Mouse (Mus musculus): Measurements from ENCODE around the gene Krtap2-4. TPM values are rescaled to one million over a fixed set of nuclear protein-coding genes. Genes with fewer than 3 reads are reported as not detected.
"Not testable (repeated sequence)": the region's sequence is repeated elsewhere in the genome, so short reads cannot be mapped to it uniquely, and the experiment has no call there.

The Krtap2-4 gene
- polyA plus RNA-seq (2016; fragmentation: Nextera tagmentation; extraction: Ambion mirVana), result not detected in 2 replicates

DNA sequence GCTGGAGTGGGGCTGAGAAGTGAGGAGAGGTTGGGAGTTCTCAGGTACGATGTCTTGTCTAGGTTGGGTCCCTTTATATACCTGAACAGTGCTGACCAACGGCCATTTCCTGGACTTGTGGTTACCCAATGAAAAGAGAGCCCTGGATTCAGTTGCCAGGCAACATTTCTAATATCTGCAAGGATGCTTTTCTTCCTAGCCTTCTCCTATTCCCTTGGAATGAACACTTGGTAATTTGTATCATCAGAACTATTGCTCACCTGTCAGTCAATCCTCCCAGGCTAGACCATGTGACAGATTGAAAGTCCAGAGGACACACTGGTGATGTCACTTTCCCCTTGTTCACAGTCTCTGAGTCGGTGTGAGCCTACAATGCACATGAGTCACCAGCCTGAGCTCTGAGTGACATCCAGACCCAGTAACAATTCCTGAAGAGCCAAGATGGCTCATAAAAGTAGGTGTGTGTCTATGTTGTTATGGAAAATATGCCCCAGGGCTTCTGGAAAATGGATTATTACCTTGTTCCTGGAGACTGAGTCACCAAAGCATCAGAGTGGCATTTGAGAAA, at the start of gene Krtap2-4:
Gene Krtap2-4 (minus strand): TSS at position 51 of the 568 bp plus-strand sequence.
- WGBS, result 82% methylated on average over 3 of the region's 3 CpGs
- no peak for ATAC-seq (ENCODE audit: insufficient number of reproducible peaks, insufficient read depth, low FRiP score, low TSS enrichment)

DNA sequence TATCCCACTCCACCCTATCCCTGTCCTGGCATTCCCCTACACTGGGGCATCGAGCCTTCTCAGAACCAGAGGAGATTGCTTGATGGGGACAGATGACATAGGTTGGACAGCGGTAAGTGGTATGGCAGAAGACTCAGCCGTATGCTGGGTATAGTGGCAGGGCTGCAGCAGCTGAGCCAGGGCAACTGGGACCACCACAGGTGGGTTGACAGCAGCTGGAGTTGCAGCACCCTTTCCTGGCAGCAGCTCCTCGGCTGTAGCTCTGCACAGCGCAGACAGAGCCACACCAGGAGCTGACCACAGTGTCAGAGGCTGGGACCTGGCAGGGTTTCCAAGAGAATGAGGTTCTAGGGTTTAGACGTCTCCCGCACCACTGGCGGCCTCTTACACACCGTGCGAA, 48.2 kb upstream of the Krtap2-4 start:
- Histone ChIP-seq H3K4me3 (no peak overlapping the region), H3K27me3 (no peaks in the 10 kb centered on the region), H3K4me2 (replicated peaks) (no peak overlapping the region), H3K4me1 (no peaks in the 10 kb centered on the region), H3K36me3 (no peaks in the 10 kb centered on the region), H3K9ac (no peak overlapping the region), H3K27ac (no peak overlapping the region), H3K9me3 (0 out of 2 replicates have a peak, but pooled peaks cover 2% of the 10 kb centered on the region)
- WGBS, result 85% methylated on average over 10 of the region's 10 CpGs
- ATAC-seq (ENCODE audit: insufficient number of reproducible peaks, insufficient read depth, low FRiP score, low TSS enrichment), result no peak

More for the DNA sequence above, at the start of gene Krtap2-4:
- H3K4me3 ChIP-seq, result no peak within 1 kb of the TSS
- no peak within 1 kb of the TSS for H3K4me2 ChIP-seq (replicated peaks)
- no peaks in the 10 kb centered on the region for H3K36me3 ChIP-seq
- no peaks in the 10 kb centered on the region for H3K9me3 ChIP-seq
- H3K27ac ChIP-seq, result no peak within 1 kb of the TSS
- H3K4me1 ChIP-seq, result no peaks in the 10 kb centered on the region
- H3K9ac ChIP-seq, result no peak within 1 kb of the TSS
- H3K27me3 ChIP-seq, result no peaks in the 10 kb centered on the region

DNA sequence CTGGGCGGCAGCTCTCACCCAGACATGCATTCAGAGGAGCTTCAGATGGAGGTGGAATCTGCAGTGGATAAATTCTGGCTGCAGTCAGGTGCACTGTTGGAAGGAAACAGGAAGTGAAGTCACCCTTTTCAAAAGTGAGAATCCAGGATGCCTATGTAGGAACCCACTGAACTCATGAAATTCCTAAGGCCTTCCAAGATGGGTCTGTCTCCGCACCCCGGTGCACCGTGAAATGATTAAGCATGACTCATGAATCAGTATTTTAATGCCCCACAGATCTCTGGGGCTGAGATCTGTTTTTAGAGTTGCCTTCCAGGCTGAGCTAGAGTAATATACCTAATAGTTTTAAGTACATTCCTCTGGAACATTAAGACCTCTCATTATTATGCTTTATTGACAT, 44.6 kb upstream of the Krtap2-4 start:
- H3K4me1 ChIP-seq, result no peaks in the 10 kb centered on the region
- H3K9me3 ChIP-seq, result 0 out of 2 replicates have a peak, but pooled peaks cover 2% of the 10 kb centered on the region
- WGBS, result 77% methylated on average over 4 of the region's 4 CpGs
- no peaks in the 10 kb centered on the region for H3K27me3 ChIP-seq
- H3K4me3 ChIP-seq, result no peak overlapping the region
- H3K9ac ChIP-seq, result no peak overlapping the region
- H3K27ac ChIP-seq, result no peak overlapping the region
- no peak overlapping the region for H3K4me2 ChIP-seq (replicated peaks)
- no peak for ATAC-seq (ENCODE audit: insufficient number of reproducible peaks, insufficient read depth, low FRiP score, low TSS enrichment)
- no peaks in the 10 kb centered on the region for H3K36me3 ChIP-seq

DNA sequence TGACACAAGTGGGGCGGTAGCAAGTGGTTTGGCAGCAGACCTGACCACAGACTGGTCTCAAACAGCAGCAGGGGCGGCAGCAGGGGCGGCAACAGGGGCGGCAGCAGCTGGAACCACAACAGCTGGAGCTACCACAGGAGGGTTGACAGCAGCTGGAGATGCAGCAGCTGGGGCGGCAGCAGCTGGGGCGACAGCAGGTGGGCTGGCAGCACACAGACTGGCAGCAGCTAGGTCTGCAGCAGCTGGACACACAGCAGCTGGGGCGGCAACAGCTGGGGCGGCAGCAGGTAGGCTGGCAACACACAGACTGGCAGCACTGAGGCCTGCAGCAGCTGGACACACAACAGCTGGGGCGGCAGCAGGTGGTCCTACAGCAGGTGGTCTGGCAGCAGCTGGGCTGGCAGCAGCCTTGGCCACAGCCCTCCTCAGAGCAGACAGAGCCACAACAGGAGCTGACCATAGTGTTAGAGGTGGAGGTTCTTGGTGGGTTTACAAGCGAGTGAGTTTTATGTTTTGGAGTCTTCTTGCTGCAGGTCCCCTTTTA, 43.9 kb upstream of the Krtap2-4 start, which contains the start of gene Gm11563:
Gene Gm11563 (minus strand): TSS at position 494 of the 544 bp plus-strand sequence.
- H3K36me3 ChIP-seq; ATAC-seq (ENCODE audit: insufficient number of reproducible peaks, insufficient read depth, low FRiP score, low TSS enrichment); H3K4me1 ChIP-seq; H3K9ac ChIP-seq; H3K9me3 ChIP-seq; H3K4me2 ChIP-seq (replicated peaks); H3K27ac ChIP-seq; H3K4me3 ChIP-seq; H3K27me3 ChIP-seq: not testable (repeated sequence)
- WGBS, result 52% methylated on average over 10 of the region's 10 CpGs

DNA sequence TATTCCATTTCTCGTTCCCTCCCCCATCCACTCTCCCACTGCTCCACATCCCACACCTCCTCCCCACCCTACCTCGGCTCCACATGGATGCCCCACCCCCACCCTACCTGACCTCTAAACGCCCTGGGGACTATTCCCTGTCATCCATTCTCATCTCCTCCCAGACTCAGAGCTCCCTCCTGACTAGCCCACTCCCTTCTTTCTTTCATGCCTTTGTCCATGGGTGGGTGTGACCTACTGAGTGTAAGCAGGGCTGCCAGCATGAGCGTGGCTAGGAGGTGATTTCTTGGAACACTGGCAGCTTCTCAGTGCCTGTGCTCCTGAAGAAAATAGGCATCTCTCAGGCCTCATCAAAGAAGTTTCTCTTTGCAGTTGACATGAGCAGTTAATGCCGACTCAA, 42.4 kb upstream of the Krtap2-4 start:
- WGBS, result 50% methylated on average over 5 of the region's 5 CpGs
- Histone ChIP-seq H3K9ac (no peak overlapping the region), H3K4me3 (no peak overlapping the region), H3K4me1 (no peaks in the 10 kb centered on the region), H3K9me3 (0 out of 2 replicates have a peak, but pooled peaks cover 2% of the 10 kb centered on the region), H3K36me3 (no peaks in the 10 kb centered on the region), H3K27ac (no peak overlapping the region), H3K27me3 (no peaks in the 10 kb centered on the region), H3K4me2 (replicated peaks) (no peak overlapping the region)
- no peak for ATAC-seq (ENCODE audit: insufficient number of reproducible peaks, insufficient read depth, low FRiP score, low TSS enrichment)

DNA sequence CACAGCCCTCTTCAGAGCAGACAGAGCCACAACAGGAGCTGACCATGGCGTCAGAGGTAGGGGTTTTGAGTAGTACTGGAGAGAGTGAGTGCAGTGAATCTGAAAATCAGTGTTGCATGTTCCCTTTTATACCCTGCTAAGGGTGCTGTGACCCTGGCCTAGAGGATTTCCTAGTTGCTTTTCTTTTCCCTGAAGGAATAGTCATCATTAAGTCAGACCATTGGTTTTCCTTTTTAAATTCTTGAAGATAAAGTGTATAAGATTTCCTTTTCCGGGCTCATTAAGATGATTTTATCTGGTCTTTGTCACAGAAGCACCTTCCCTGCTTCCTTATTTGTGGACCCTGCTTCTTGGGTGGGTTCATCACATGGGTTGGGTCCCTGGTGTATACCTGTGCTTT, 35.5 kb upstream of the Krtap2-4 start, which contains the start of gene Gm11555:
Gene Gm11555 (minus strand): TSS at position 101 of the 400 bp plus-strand sequence.
- Histone ChIP-seq H3K4me1 (no peaks in the 10 kb centered on the region), H3K4me3 (no peak within 1 kb of the TSS), H3K27ac (no peak within 1 kb of the TSS), H3K27me3 (no peaks in the 10 kb centered on the region), H3K36me3 (no peaks in the 10 kb centered on the region), H3K9me3 (no peaks in the 10 kb centered on the region), H3K9ac (no peak within 1 kb of the TSS), H3K4me2 (replicated peaks) (no peak within 1 kb of the TSS)
- ATAC-seq (ENCODE audit: insufficient number of reproducible peaks, insufficient read depth, low FRiP score, low TSS enrichment), result no peak
- WGBS, result 87% methylated on average over 2 of the region's 2 CpGs

DNA sequence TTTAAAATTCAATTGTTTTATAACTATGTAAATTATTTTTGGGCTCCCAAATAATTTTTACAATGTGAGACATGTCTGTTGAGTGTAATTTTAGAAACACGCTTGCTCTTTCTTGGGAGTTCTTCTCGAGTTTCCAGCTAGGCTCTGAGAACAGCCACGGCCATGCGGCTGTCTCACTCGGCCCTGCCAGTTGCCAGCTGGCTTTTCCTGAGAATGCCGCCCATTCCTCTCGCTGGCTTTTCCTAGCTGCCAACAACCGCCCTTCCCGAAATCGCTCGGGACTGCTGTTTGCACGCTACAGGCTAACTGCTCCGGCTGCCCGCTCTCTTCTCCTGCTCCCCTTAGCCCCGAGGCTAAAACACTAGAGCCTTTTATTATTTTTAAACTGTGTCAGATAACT, 31.8 kb upstream of the Krtap2-4 start:
- Histone ChIP-seq H3K4me1 (no peaks in the 10 kb centered on the region), H3K9me3 (no peaks in the 10 kb centered on the region), H3K27ac (no peak overlapping the region), H3K36me3 (no peaks in the 10 kb centered on the region), H3K4me2 (replicated peaks) (no peak overlapping the region), H3K9ac (no peak overlapping the region), H3K4me3 (no peak overlapping the region), H3K27me3 (no peaks in the 10 kb centered on the region)
- ATAC-seq (ENCODE audit: insufficient number of reproducible peaks, insufficient read depth, low FRiP score, low TSS enrichment), result no peak
- WGBS, result 79% methylated on average over 15 of the region's 15 CpGs

DNA sequence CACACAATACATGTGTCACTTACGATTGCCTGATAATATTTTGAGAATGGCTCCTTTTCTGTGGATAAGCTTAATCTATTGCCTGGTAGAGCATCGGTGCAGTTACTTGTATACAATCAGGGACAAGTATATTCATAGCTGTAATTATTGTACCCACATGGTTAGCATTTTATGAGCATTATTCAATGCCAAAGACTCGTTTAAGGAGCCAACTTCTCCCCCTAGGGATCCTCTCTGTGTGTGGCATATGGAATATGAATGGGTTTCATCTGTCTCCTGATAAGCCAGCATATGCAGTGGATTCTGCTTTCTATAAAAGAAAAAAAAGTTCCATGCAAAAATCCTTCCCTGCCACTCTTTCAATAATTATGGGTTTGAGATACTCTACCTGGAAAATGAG, 29.7 kb upstream of the Krtap2-4 start:
- Histone ChIP-seq H3K36me3 (no peaks in the 10 kb centered on the region), H3K4me1 (0 out of 2 replicates have a peak, but pooled peaks cover 3% of the 10 kb centered on the region), H3K27ac (no peak overlapping the region), H3K9me3 (no peaks in the 10 kb centered on the region), H3K9ac (no peak overlapping the region), H3K27me3 (no peaks in the 10 kb centered on the region), H3K4me2 (replicated peaks) (no peak overlapping the region), H3K4me3 (no peak overlapping the region)
- 74% methylated on average over 3 of the region's 3 CpGs for WGBS
- no peak for ATAC-seq (ENCODE audit: insufficient number of reproducible peaks, insufficient read depth, low FRiP score, low TSS enrichment)

DNA sequence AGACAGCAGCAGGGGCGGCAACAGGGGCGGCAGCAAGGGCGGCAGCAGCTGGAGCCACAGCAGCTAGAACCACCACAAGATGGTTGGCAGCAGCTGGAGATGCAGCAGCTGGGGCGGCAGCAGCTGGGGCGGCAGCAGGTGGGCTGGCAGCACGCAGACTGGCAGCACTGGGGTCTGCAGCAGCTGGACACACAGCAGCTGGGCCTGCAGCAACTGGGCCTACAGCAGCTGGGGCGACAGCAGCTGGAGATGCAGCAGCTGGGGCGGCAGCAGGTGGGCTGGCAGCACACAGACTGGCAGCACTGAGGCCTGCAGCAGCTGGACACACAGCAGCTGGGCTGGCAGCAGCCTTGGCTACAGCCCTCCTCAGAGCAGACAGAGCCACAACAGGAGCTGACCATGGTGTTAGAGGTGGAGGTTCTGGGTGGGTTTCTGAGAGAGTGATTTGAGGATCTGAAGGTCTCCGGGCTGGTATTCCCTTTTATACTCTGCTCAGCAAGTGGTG, 29.0 kb upstream of the Krtap2-4 start, which contains the start of gene Krtap4-7:
Gene Krtap4-7 (minus strand): TSS at position 455 of the 505 bp plus-strand sequence.
- H3K9me3 ChIP-seq; H3K4me3 ChIP-seq; H3K9ac ChIP-seq; H3K36me3 ChIP-seq; H3K4me2 ChIP-seq (replicated peaks); H3K4me1 ChIP-seq; ATAC-seq (ENCODE audit: insufficient number of reproducible peaks, insufficient read depth, low FRiP score, low TSS enrichment); H3K27me3 ChIP-seq; H3K27ac ChIP-seq: not testable (repeated sequence)
- WGBS, result 84% methylated on average over 9 of the region's 9 CpGs

DNA sequence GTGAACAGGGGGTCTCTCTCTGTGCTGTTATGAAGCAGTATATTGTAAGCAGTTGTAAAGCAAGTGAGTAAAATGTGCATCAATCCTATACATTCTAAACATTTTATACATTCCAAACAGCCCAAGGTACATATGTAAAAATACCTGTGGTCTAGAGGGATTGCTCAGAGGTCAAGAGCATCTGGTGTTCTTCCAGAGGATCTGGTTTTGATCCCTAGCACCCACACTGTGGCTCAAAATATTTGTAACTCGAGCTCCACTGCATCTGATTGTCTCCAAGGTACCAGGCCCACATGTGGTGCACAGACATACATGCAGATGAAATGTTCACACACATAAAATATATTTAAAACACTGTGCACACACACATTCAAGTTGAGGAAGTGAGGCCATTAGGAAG, 26.3 kb upstream of the Krtap2-4 start:
- no peak overlapping the region for H3K4me2 ChIP-seq (replicated peaks)
- no peak for ATAC-seq (ENCODE audit: insufficient number of reproducible peaks, insufficient read depth, low FRiP score, low TSS enrichment)
- 0 out of 2 replicates have a peak, but pooled peaks cover 3% of the 10 kb centered on the region for H3K4me1 ChIP-seq
- no peak overlapping the region for H3K27ac ChIP-seq
- no peaks in the 10 kb centered on the region for H3K9me3 ChIP-seq
- no peaks in the 10 kb centered on the region for H3K27me3 ChIP-seq
- WGBS, result 23% methylated on average over 1 of the region's 1 CpGs
- no peaks in the 10 kb centered on the region for H3K36me3 ChIP-seq
- no peak overlapping the region for H3K9ac ChIP-seq
- H3K4me3 ChIP-seq, result no peak overlapping the region

DNA sequence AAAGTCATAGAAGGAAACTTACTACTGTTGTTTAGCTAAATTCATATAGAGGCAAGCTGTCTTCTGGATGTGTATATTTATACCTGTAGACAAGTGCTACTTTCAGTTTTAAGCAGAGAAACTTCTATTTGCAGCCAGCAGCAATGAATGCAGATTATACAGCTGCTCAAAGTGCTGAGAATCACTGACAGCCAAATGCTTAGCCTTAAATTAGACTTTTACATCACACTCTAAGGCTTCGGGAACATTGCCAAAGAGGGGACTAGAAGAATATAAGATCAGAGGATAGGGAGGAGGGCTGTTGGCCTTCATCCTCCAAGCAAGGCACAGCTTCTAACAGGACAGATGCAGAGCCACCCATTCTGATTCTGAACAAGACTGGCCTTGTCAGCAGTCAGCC, 22.4 kb upstream of the Krtap2-4 start:
- no peak for ATAC-seq (ENCODE audit: insufficient number of reproducible peaks, insufficient read depth, low FRiP score, low TSS enrichment)
- WGBS, result 70% methylated on average over 1 of the region's 1 CpGs
- Histone ChIP-seq H3K36me3 (no peaks in the 10 kb centered on the region), H3K9ac (no peak overlapping the region), H3K9me3 (no peaks in the 10 kb centered on the region), H3K27ac (no peak overlapping the region), H3K4me2 (replicated peaks) (no peak overlapping the region), H3K27me3 (no peaks in the 10 kb centered on the region; the same call in 1 of the 2 replicates), H3K4me1 (0 out of 2 replicates have a peak, but pooled peaks cover 3% of the 10 kb centered on the region), H3K4me3 (no peak overlapping the region)

DNA sequence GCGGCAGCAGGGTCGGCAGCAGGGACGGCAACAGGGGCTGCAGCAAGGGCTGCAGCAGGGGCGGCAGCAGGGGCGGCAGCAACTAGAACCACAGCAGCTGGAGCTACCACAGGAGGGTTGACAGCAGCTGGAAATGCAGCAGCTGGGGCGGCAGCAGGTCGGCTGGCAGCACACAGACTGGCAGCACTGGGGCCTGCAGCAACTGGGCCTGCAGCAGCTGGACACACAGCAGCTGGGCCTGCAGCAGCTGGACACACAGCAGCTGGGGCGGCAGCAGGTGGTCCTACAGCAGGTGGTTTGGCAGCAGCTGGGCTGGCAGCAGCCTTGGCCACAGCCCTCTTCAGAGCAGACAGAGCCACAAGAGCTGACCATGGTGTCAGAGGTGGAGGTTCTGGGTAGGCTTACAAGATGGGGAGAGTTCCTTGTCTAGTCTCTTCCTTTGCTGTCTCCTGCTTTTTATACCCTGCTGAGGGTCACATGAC, 20.0 kb upstream of the Krtap2-4 start, which contains the start of gene Krtap4-2:
Gene Krtap4-2 (minus strand): TSS at position 432 of the 482 bp plus-strand sequence.
- Histone ChIP-seq H3K9ac (no peak within 1 kb of the TSS), H3K9me3 (no peaks in the 10 kb centered on the region), H3K27ac (no peak within 1 kb of the TSS), H3K4me3 (no peak within 1 kb of the TSS), H3K36me3 (no peaks in the 10 kb centered on the region), H3K27me3 (no peaks in the 10 kb centered on the region; the same call in 1 of the 2 replicates), H3K4me2 (replicated peaks) (no peak within 1 kb of the TSS), H3K4me1 (no peaks in the 10 kb centered on the region)
- ATAC-seq (ENCODE audit: insufficient number of reproducible peaks, insufficient read depth, low FRiP score, low TSS enrichment), result no peak
- 36% methylated on average over 8 of the region's 8 CpGs for WGBS
